Mouse (Mus musculus) frontal cortex, adult (tissue): ENCODE measurements at regions not wholly inside any gene's neighbourhood (a gene's known extent, or its start where the extent isn't known, plus 50 kb on each side); places are given as distances from the start of the nearest gene placed in this dataset.

Experiments used
- ATAC-seq: cut with Nextera tagmentation; 2 replicates; pipeline ENCODE4 v1.9.2; 2017; ENCODE audit warnings: mild to moderate bottlenecking, moderate library complexity, mixed read lengths; ENCODE audit not compliant: low TSS enrichment

GRCm38 (mm10) chr12:77179138-77179537 is 58.8 kb upstream of the Fut8 start:
- ATAC-seq: no peak

DNA sequence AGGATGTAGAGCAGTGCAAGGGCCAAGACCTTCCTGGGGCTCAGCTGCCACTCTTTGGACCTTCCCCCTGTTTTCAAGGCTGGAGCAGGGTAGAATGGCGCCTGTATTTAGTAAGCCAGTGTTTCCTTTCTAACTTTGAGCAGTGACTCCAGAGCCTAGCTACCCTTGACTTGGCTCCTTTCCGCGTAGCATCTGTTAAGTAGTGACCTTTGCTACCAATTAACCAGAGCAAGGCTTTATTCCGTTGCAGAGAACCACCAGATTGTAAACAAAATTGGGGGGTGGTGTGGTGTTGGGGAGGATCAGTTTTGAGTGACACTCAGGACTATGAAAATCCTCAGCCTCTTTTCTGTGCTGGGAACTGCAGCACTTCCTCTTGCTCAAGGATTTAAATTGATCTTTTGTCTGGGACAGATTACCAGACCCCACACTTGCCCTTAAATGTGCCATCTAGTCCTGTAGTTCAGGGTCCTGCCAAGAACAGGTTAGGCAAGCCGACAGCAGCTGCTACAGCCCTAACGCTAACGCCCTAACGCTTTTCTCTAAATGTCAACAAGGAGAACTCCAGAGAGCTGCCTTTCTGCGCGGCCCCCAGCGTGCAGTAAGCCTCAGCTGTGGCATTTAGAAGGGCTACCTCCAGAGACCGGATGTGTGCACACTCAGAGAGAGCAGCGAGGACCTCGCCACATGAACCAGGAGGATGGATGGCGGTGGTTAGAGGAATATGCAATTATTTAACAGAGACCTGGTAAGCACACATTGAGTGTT is 59.9 kb upstream of the Fut8 start:
- no peak for ATAC-seq

- ATAC-seq: peak; percentile 67
Measured at GRCm38 (mm10) chr12:77177303-77177702, 60.6 kb upstream of the Fut8 start.

DNA sequence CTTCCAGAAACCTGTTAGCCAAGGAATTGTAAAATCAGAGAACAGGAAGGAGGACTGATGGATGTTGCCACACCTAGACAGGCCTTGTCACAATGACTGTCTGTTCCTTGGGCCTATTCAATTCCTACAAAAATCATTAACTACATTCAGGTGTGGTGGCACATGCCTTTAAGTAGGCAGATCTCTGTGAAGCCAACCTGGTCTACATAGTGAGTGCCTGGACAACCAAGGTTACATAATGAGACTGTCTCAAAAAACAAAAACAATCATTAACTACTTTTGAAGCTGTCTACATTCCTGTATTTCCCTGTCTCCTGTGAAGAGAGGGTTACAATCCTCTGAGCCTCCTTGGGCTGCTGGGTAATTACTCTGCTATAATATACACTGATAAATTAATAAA is 63.9 kb upstream of the Fut8 start:
- no peak for ATAC-seq

DNA sequence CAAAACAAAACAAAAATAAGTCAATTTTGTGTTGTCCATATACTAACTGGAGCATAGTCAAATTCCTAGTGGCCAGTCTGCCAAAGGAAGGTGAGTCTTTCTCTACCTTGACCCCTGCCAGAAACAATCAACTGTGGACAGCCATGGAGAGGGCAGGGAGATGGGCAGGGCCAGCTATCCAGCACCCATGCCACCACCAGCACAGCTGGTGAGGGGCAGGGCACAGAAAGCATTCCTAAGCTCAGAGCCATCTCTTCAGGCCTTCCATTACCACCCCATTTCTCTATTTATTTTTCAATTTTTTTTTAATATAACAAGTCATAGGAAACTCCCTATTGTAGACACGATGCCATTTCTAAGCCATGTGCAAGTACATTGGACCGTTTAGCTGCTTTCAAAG is 65.4 kb upstream of the Fut8 start:
- no peak for ATAC-seq

GRCm38 (mm10) chr12:77170257-77170656 is 67.7 kb upstream of the Fut8 start:
- no peak for ATAC-seq

DNA sequence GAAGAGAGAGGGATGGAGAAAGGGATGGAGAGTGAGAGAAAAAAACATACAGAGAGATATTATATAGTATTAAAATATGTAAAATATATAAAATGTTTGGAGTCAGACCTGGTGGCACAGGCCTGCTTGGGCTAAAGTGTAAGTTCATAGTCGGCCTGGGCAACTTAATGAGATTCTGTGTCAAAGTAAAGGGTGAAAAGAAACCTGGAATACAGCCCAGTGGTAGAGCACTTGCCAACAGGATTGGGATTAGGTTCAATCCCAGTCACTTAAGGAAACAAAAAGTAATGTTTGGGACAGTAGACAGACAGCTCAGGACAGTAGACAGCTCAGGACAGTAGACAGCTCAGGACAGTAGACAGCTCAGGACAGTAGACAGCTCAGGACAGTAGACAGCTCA is 69.6 kb upstream of the Fut8 start:
- no peak for ATAC-seq

- ATAC-seq: no peak
Measured at GRCm38 (mm10) chr12:77156698-77157097, 81.2 kb upstream of the Fut8 start.

DNA sequence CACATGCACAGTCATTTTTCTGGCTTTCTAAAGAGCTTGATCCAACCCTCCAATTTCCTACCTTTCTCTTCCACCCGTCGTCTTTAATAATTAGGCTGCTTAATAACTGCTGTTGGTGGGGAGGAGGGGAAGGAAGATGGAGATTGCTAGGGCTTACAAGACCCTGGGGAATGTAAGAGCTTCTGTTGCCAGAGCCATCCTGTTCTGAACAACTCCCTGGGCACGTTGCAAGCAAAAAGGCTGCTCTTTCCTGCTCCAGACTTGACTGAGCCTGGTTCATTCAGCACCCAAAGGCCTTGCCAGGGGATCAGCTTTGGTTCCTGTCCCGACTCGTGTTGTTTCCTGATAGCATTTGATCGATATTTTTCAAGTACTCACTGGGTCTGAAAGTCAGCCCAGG is 82.3 kb upstream of the Fut8 start:
- no peak for ATAC-seq

DNA sequence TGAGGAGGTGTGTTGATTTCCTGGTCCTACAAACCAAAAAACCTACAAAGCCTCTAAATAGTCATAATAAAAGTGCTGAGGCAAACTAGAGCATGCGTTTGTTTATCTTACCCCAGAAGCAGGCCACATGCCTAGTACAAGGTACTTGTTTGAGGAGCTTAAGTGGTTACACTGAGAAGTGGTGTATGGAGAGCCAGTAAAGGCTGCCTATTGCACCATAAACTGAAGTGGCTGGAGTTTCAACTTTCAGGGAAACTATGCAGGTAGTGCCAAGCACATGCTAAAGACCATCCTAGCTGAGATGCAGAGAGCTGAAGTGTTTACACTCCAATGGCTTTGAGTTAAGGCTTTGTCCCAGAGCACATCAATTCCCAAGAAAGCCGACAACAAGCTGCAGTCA is 86.5 kb upstream of the Fut8 start:
- ATAC-seq: no peak

DNA sequence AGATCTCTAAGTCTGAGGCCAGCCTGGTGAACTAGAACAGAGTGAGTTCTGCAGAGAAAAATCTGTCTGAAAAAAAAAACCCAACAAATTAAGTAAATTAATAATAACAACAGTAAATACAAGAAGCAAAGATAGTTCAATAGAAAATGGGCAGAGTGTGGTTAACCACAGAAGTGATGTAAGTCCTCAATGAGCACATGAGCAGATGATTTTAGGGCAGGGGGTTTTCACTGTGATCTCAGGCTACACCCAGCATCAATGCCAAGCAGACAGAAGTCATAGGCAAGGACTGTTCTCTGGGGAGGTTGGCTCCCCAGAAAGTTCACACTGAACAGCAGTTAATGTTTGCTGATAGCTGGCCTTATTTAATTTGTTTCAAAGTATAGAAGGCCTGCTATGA is 88.1 kb upstream of the Fut8 start:
- no peak for ATAC-seq

DNA sequence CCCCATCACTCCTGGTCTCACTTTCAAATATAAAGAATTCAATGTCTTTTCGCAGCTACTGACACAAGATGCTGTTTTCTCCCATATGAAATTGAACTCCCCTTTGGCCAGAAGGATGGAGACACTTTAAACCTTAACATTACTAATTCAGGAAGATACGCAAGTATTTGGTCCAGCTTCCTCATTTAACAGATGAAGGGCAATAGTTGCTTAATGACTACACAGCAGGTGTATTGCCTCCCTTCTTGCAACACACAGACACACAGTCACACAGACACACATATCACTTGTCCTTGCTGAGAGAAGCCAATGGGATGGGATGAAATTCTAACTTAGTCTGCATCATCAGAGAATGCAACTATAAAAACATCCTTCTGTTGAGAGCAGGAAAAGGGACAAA is 89.8 kb upstream of the Fut8 start:
- ATAC-seq: no peak

DNA sequence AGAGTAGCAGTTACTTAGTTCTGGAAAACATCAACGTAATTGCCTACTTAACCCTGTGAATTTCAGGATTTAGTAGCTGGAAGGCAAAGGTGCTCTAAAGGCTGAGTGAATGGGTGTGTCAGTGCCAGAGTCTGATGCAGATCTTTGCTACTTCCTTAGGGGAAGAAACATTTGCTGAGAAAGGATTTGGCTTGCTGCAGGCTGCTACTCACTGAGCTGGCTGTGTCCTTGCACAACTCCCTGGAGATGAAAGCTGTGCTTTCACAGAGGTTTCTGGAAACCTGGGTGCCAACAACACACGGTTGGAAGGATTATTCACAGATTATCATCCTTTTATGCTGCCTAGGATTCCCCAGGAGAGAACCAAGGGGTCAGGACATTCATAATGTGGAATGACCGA is 94.0 kb upstream of the Fut8 start:
- no peak for ATAC-seq

- ATAC-seq: no peak
Measured at GRCm38 (mm10) chr12:77143521-77143920, 94.4 kb upstream of the Fut8 start.

DNA sequence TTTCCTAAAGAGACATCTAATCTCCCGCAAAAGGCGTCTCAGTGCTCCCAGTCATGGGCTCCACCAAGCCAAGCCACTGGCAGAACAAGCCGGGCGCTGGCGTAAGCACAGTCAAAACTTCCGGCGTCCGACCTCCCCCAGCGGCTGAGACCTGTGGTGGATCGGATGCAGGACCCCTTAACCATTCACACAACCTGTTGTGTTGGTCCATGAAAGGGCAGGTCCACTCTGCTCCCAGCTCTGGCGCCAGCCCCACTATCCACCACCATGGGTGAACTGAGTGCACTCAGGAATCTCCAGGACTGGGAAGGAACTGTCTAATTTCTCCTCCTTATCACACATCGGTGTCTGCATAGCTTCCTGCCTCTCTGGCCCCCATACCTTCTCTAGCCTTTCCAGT is 94.8 kb upstream of the Fut8 start:
- ATAC-seq: no peak

GRCm38 (mm10) chr12:77142224-77142623 is 95.7 kb upstream of the Fut8 start:
- ATAC-seq: no peak

- ATAC-seq: no peak
Measured at GRCm38 (mm10) chr12:77141260-77142201, 96.4 kb upstream of the Fut8 start.

DNA sequence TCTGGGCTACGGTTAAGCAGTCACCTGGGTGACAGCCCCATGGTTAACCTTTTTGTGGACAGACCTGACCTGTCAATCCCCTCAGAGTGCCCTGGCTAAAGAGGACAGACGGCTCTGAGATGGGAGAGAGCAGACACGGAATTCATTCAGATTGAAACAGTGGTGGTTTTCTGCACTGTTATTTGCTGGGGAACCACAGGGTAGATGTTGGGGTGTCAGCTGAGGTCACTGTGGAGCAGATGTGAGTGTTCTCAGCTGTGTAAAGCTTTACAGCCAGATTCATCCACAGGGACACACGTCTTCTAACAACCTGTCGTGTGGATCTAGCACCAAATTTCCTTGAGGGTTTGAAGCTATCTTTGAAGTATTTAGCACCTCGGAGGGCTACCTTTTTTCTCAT is 97.3 kb upstream of the Fut8 start:
- ATAC-seq: no peak

GRCm38 (mm10) chr12:77140141-77140540 is 97.8 kb upstream of the Fut8 start:
- no peak for ATAC-seq

GRCm38 (mm10) chr12:77139718-77140117 is 98.2 kb upstream of the Fut8 start:
- no peak for ATAC-seq

DNA sequence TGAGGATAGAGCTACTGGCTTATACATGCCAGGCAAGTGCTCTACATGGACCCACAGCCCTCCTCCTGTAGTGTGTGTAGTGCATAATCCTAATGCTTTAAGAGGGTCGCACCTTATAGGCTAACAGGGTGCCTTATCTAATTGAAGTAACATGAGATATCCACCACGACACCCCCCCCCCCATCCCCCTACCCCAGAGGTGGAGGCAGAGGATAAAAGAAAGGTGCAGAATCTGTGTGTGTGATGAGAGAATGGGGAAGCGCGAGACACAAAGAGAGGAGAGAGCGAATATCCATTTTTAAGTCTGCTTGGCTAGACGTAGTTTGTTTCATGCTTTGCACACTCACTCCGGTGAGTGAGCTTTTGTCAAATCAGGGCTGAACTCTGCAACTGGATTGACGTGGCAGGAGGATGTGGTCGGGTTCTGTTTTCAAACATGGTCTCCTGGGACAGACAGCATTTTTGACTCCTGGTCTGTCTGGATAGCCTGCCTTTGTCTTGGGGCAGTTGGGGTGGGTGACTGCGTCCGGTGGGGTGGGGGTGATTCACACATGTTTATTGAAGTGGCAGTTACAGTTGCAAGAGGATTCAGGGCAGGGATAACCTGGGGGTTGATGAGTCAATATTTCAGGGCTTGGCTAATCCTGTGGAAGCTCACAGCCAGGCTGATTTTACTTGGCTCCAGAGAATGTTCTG is 99.3 kb upstream of the Fut8 start:
- no peak for ATAC-seq

DNA sequence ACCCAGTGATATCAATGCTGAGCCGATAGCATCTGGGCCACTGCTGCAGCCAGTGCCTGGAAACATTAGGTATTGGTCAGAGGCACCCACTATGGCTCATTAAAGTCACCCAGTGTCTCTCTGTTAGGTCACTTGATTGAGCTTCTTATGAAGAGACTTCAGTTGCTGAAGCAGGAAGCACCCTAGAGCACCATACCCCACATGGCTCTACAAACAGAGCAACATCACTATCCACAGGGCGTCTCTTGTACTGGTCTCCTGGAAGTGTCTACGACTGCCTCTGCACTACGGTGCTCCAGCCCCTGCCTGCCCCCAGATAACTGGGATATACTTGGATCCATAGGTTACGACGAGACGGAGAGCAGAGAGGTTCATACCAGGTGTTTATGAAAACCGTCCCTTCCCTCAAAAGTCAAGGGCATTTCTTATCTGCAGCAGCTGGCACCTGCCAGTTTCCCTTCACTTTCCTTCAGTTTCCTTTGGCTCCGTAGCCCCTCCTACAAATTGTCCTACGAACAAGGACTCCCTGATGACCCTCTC is 100.6 kb upstream of the Fut8 start:
- no peak for ATAC-seq
